Mouse (Mus musculus) monocyte, adult 5-6 weeks (primary cell): ENCODE data around the gene Sigirr. TPM values are rescaled to one million over a fixed set of nuclear protein-coding genes. Genes with fewer than 3 reads are reported as not detected.

Experiments used
- ATAC-seq: fragments of 153-309, 156-312 bp; replicated peaks from 2 replicates; pipeline ENCODE4 v1.8.0; 2017; ENCODE audit warnings: mild to moderate bottlenecking; ENCODE audit not compliant: low TSS enrichment, insufficient number of reproducible peaks, severe bottlenecking, poor library complexity, low FRiP score
- total RNA-seq: library from RNA; stranded (forward); fragments of 200-1000, 200-491, 200-594 nt; gene quantifications from 3 replicates; pipeline ENCODE4 v1.2.3, GENCODE M21; 2017

Sigirr gene
- total RNA-seq, 1 experiment from 2014 or later: 9.1 TPM

- ATAC-seq: no peak
Measured at GRCm38 (mm10) chr7:141046931-141047580, 53.3 kb downstream of the Sigirr start.

DNA sequence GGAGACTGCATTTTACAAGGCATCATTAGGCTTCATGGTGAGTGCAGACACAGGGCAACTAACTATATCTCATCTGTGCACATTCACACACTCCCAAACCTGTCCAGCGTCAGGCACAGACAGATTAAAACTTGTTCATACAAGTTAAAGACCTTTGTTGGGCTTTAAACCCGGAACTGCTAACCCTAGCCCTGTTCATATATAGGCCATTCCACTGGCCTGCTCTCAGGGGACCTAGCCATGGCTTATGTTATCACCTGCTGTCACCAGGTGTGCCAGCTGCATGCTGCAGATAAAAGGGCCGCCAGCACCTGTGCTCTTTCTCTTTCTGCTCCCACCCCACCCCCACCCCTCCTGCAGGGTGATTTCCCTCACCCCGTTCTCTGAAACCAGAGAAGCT lies 57.8 kb downstream of the Sigirr start:
- ATAC-seq: no peak

GRCm38 (mm10) chr7:141041661-141042060 lies 58.7 kb downstream of the Sigirr start:
- no peak for ATAC-seq

Other genes with a start within 250 kb of the Sigirr start
- 0.58 to 9.3 TPM in 2 of 3 replicates, not detected in the other for gene Gm45785, start 244.2 kb downstream of the Sigirr start, total RNA-seq
- gene Ric8a, start 243.6 kb downstream of the Sigirr start, total RNA-seq: 62.6 to 73.7 TPM (median 72.9 TPM) in 3 replicates
- 21.5 to 28.2 TPM (median 25.0 TPM) in 3 replicates for gene Bet1l, start 243.0 kb downstream of the Sigirr start, total RNA-seq
- gene Psmd13, start 218.6 kb downstream of the Sigirr start, total RNA-seq: 119 to 165 TPM (median 132 TPM) in 3 replicates
- 8.0 to 12.6 TPM (median 12.2 TPM) in 3 replicates for gene Sirt3, start 218.3 kb downstream of the Sigirr start, total RNA-seq
- gene Cox8b, start 200.1 kb downstream of the Sigirr start, total RNA-seq: not detected in 3 replicates
- gene Nlrp6, start 179.7 kb downstream of the Sigirr start, total RNA-seq: 0.10 TPM in 1 of 3 replicates, not detected in the others
- gene Pgghg, start 159.2 kb downstream of the Sigirr start, total RNA-seq: 10.6 to 14.2 TPM (median 13.8 TPM) in 3 replicates
- gene Ifitm5, start 150.3 kb downstream of the Sigirr start, total RNA-seq: 2.4 TPM in 1 of 3 replicates, not detected in the others
- gene Gm45717, start 144.6 kb downstream of the Sigirr start, total RNA-seq: not detected in 3 replicates
- gene Ifitm2, start 144.6 kb downstream of the Sigirr start, total RNA-seq: 203 to 367 TPM (median 305 TPM) in 3 replicates
- gene Ifitm1, start 133.4 kb downstream of the Sigirr start, total RNA-seq: 38.2 to 83.6 TPM (median 70.9 TPM) in 3 replicates
- 384 to 854 TPM (median 711 TPM) in 3 replicates for gene Ifitm3, start 89.8 kb downstream of the Sigirr start, total RNA-seq
- 268 to 573 TPM (median 450 TPM) in 3 replicates for gene Ifitm6, start 82.6 kb downstream of the Sigirr start, total RNA-seq
- gene Gm17387, start 71.4 kb downstream of the Sigirr start, total RNA-seq: not detected in 3 replicates
- gene B4galnt4, start 39.5 kb downstream of the Sigirr start, total RNA-seq: 0.10 TPM in 1 of 3 replicates, not detected in the others
- 14.0 to 17.9 TPM (median 14.2 TPM) in 3 replicates for gene Pkp3, start 22.4 kb downstream of the Sigirr start, total RNA-seq
- gene Ano9, start 17.2 kb upstream of the Sigirr start, total RNA-seq: not detected in 3 replicates
- 1.4 to 6.9 TPM (median 1.5 TPM) in 3 replicates for gene Ptdss2, start 21.8 kb upstream of the Sigirr start, total RNA-seq
- gene Rnh1, start 72.3 kb upstream of the Sigirr start, total RNA-seq: 73.1 to 101 TPM (median 77.7 TPM) in 3 replicates
- 22.4 to 25.6 TPM (median 25.2 TPM) in 3 replicates for gene Hras, start 93.4 kb upstream of the Sigirr start, total RNA-seq
- 2.1 to 2.8 TPM (median 2.1 TPM) in 3 replicates for gene Lrrc56, start 93.6 kb upstream of the Sigirr start, total RNA-seq
- gene Lmntd2, start 113.5 kb upstream of the Sigirr start, total RNA-seq: 1.6 TPM in 1 of 3 replicates, not detected in the others
- gene Rassf7, start 115.3 kb upstream of the Sigirr start, total RNA-seq: 1.4 to 11.5 TPM (median 1.9 TPM) in 3 replicates
- 51.4 to 90.4 TPM (median 72.9 TPM) in 3 replicates for gene Phrf1, start 128.2 kb upstream of the Sigirr start, total RNA-seq
- 76.2 to 126 TPM (median 78.7 TPM) in 3 replicates for gene Irf7, start 165.9 kb upstream of the Sigirr start, total RNA-seq
- not detected in 3 replicates for gene Cdhr5, start 176.2 kb upstream of the Sigirr start, total RNA-seq
- gene Sct, start 178.6 kb upstream of the Sigirr start, total RNA-seq: not detected in 3 replicates
- gene Drd4, start 191.4 kb upstream of the Sigirr start, total RNA-seq: not detected in 3 replicates
- gene Deaf1, start 227.1 kb upstream of the Sigirr start, total RNA-seq: 10.2 to 21.2 TPM (median 16.0 TPM) in 3 replicates
- gene Tmem80, start 227.2 kb upstream of the Sigirr start, total RNA-seq: 2.8 to 16.3 TPM (median 7.1 TPM) in 3 replicates
- gene Eps8l2, start 238.3 kb upstream of the Sigirr start, total RNA-seq: not detected in 3 replicates